Mouse (Mus musculus): Measurements from ENCODE around the gene Prr5. TPM values are rescaled to one million over a fixed set of nuclear protein-coding genes. Genes with fewer than 3 reads are reported as not detected.

Gene Prr5
- polyA plus RNA-seq (2015; fragmentation: Nextera tagmentation; extraction: Ambion mirVana) = 65.4 and 71.3 TPM in 2 replicates

GRCm38 (mm10) chr15:84668938-84669747 lies at the start of gene Prr5:
TSS of gene Prr5 (plus strand) at chr15:84669620.
- no peaks in the 10 kb centered on the region for H3K27me3 ChIP-seq (replicated peaks)
- no peak within 1 kb of the TSS for H3K9ac ChIP-seq
- no peak for ATAC-seq
- no peak within 1 kb of the TSS for H3K4me3 ChIP-seq (replicated peaks)
- H3K4me1 ChIP-seq (replicated peaks) = peaks cover 24% of the 10 kb centered on the region
- no peak within 1 kb of the TSS for H3K4me2 ChIP-seq (replicated peaks)
- WGBS = 56% methylated on average over 14 of the region's 14 CpGs
- H3K9me3 ChIP-seq = no peaks in the 10 kb centered on the region
- no peaks in the 10 kb centered on the region for H3K36me3 ChIP-seq
- no peak within 1 kb of the TSS for H3K27ac ChIP-seq

GRCm38 (mm10) chr15:84620028-84620427 lies 49.4 kb upstream of the Prr5 start:
- H3K4me3 ChIP-seq (replicated peaks) = no peak overlapping the region
- H3K9ac ChIP-seq = no peak overlapping the region
- H3K9me3 ChIP-seq = no peaks in the 10 kb centered on the region
- H3K4me1 ChIP-seq (replicated peaks) = peaks cover 3% of the 10 kb centered on the region; the same call in 1 of the 2 replicates
- ATAC-seq = no peak
- no peak overlapping the region for H3K27ac ChIP-seq
- 77% methylated on average over 3 of the region's 3 CpGs for WGBS
- no peak overlapping the region for H3K4me2 ChIP-seq (replicated peaks)
- no peaks in the 10 kb centered on the region for H3K36me3 ChIP-seq
- no peaks in the 10 kb centered on the region for H3K27me3 ChIP-seq (replicated peaks)

GRCm38 (mm10) chr15:84621722-84622428 lies 47.5 kb upstream of the Prr5 start:
- 40% methylated on average over 14 of the region's 14 CpGs for WGBS
- no peak overlapping the region for H3K27ac ChIP-seq

GRCm38 (mm10) chr15:84624870-84625269 lies 44.5 kb upstream of the Prr5 start:
- no peak for ATAC-seq
- H3K9me3 ChIP-seq = no peaks in the 10 kb centered on the region
- 47% methylated on average over 9 of the region's 9 CpGs for WGBS

More at GRCm38 (mm10) chr15:84621722-84622428, 47.5 kb upstream of the Prr5 start:
- peaks cover 12% of the 10 kb centered on the region for H3K4me1 ChIP-seq (replicated peaks)
- peak; percentile 80 for ATAC-seq
- H3K36me3 ChIP-seq = no peaks in the 10 kb centered on the region
- H3K4me2 ChIP-seq (replicated peaks) = no peak overlapping the region
- no peak overlapping the region for H3K4me3 ChIP-seq (replicated peaks)
- H3K9me3 ChIP-seq = no peaks in the 10 kb centered on the region
- no peak overlapping the region for H3K9ac ChIP-seq
- no peaks in the 10 kb centered on the region for H3K27me3 ChIP-seq (replicated peaks)

GRCm38 (mm10) chr15:84625712-84626414 lies 43.6 kb upstream of the Prr5 start:
- no peak overlapping the region for H3K9ac ChIP-seq
- no peak overlapping the region for H3K27ac ChIP-seq
- H3K4me1 ChIP-seq (replicated peaks) = peaks cover 12% of the 10 kb centered on the region
- 41% methylated on average over 6 of the region's 6 CpGs for WGBS
- no peaks in the 10 kb centered on the region for H3K27me3 ChIP-seq (replicated peaks)
- H3K4me3 ChIP-seq (replicated peaks) = no peak overlapping the region
- H3K9me3 ChIP-seq = no peaks in the 10 kb centered on the region
- H3K4me2 ChIP-seq (replicated peaks) = 0 out of 2 replicates have a peak overlapping the region, but pooled peaks have one; percentile 4
- ATAC-seq = peak; percentile 29; the same call in 1 of the 2 replicates
- no peaks in the 10 kb centered on the region for H3K36me3 ChIP-seq

More at GRCm38 (mm10) chr15:84624870-84625269, 44.5 kb upstream of the Prr5 start:
- peaks cover 12% of the 10 kb centered on the region for H3K4me1 ChIP-seq (replicated peaks)
- no peak overlapping the region for H3K27ac ChIP-seq
- H3K9ac ChIP-seq = no peak overlapping the region
- no peaks in the 10 kb centered on the region for H3K36me3 ChIP-seq
- H3K27me3 ChIP-seq (replicated peaks) = no peaks in the 10 kb centered on the region
- H3K4me3 ChIP-seq (replicated peaks) = no peak overlapping the region
- H3K4me2 ChIP-seq (replicated peaks) = no peak overlapping the region

- Histone ChIP-seq H3K9me3 (no peaks in the 10 kb centered on the region), H3K4me1 (replicated peaks) (peaks cover 11% of the 10 kb centered on the region), H3K27me3 (replicated peaks) (no peaks in the 10 kb centered on the region), H3K36me3 (no peaks in the 10 kb centered on the region), H3K27ac (no peak overlapping the region), H3K9ac (no peak overlapping the region), H3K4me3 (replicated peaks) (no peak overlapping the region), H3K4me2 (replicated peaks) (no peak overlapping the region)
- 77% methylated on average over 5 of the region's 5 CpGs for WGBS
- ATAC-seq = no peak
Measured at GRCm38 (mm10) chr15:84627308-84627707, 42.1 kb upstream of the Prr5 start.

GRCm38 (mm10) chr15:84629680-84630079 lies 39.7 kb upstream of the Prr5 start:
- no peaks in the 10 kb centered on the region for H3K27me3 ChIP-seq (replicated peaks)
- H3K4me2 ChIP-seq (replicated peaks) = no peak overlapping the region
- H3K4me3 ChIP-seq (replicated peaks) = no peak overlapping the region
- H3K9ac ChIP-seq = no peak overlapping the region
- H3K4me1 ChIP-seq (replicated peaks) = peaks cover 10% of the 10 kb centered on the region
- H3K27ac ChIP-seq = no peak overlapping the region
- 0 out of 2 replicates have a peak, but pooled peaks have one; percentile 44 for ATAC-seq
- no peaks in the 10 kb centered on the region for H3K36me3 ChIP-seq
- WGBS = 20% methylated on average over 3 of the region's 3 CpGs
- no peaks in the 10 kb centered on the region for H3K9me3 ChIP-seq

GRCm38 (mm10) chr15:84631560-84631959 lies 37.9 kb upstream of the Prr5 start:
- Histone ChIP-seq H3K4me2 (replicated peaks) (no peak overlapping the region), H3K36me3 (no peaks in the 10 kb centered on the region), H3K27ac (no peak overlapping the region), H3K27me3 (replicated peaks) (no peaks in the 10 kb centered on the region), H3K4me3 (replicated peaks) (no peak overlapping the region), H3K9ac (no peak overlapping the region), H3K4me1 (replicated peaks) (no peaks in the 10 kb centered on the region), H3K9me3 (no peaks in the 10 kb centered on the region)
- ATAC-seq = peak; percentile 65
- under 1% methylated on average over 7 of the region's 7 CpGs for WGBS

GRCm38 (mm10) chr15:84634361-84634760 lies 35.1 kb upstream of the Prr5 start:
- no peak overlapping the region for H3K4me3 ChIP-seq (replicated peaks)
- ATAC-seq = no peak
- no peaks in the 10 kb centered on the region for H3K36me3 ChIP-seq
- H3K27me3 ChIP-seq (replicated peaks) = no peaks in the 10 kb centered on the region
- peaks cover 5% of the 10 kb centered on the region; the same call in 1 of the 2 replicates for H3K4me1 ChIP-seq (replicated peaks)
- WGBS = 53% methylated on average over 3 of the region's 3 CpGs
- H3K9me3 ChIP-seq = no peaks in the 10 kb centered on the region
- no peak overlapping the region for H3K9ac ChIP-seq
- H3K27ac ChIP-seq = no peak overlapping the region
- no peak overlapping the region for H3K4me2 ChIP-seq (replicated peaks)

GRCm38 (mm10) chr15:84638405-84638804 lies 31.0 kb upstream of the Prr5 start:
- Histone ChIP-seq H3K4me2 (replicated peaks) (no peak overlapping the region), H3K27ac (no peak overlapping the region), H3K27me3 (replicated peaks) (no peaks in the 10 kb centered on the region), H3K9ac (no peak overlapping the region), H3K36me3 (no peaks in the 10 kb centered on the region), H3K4me1 (replicated peaks) (peaks cover 13% of the 10 kb centered on the region), H3K9me3 (no peaks in the 10 kb centered on the region), H3K4me3 (replicated peaks) (no peak overlapping the region)
- ATAC-seq = no peak

GRCm38 (mm10) chr15:84639072-84639450 lies 30.4 kb upstream of the Prr5 start:
- H3K9ac ChIP-seq = no peak overlapping the region
- peak overlapping the region; percentile 53 for H3K27ac ChIP-seq
- peaks cover 13% of the 10 kb centered on the region for H3K4me1 ChIP-seq (replicated peaks)
- H3K4me3 ChIP-seq (replicated peaks) = no peak overlapping the region
- no peaks in the 10 kb centered on the region for H3K9me3 ChIP-seq
- no peaks in the 10 kb centered on the region for H3K27me3 ChIP-seq (replicated peaks)
- H3K4me2 ChIP-seq (replicated peaks) = no peak overlapping the region
- 39% methylated on average over 5 of the region's 5 CpGs for WGBS
- no peaks in the 10 kb centered on the region for H3K36me3 ChIP-seq
- ATAC-seq = peak; percentile 35; the same call in 1 of the 2 replicates

All from intestine, embryonic 15.5 days (tissue).